In genomic region chrX:159503181-159503580, GRCm38 (mm10) we compare ENCODE assay signal across 24 mouse cellular contexts. TPM values are rescaled to one million over a fixed set of nuclear protein-coding genes. Genes with fewer than 3 reads are reported as not detected.
DNase-seq lines count a peak whose midpoint lies in the region; ATAC-seq and TF ChIP-seq lines count a peak whose summit lies in the region.
"Had no signal": no experiment of that assay in that cellular context is flagged by ENCODE, and none has a peak within 500 bp of the region (broad histone marks: within the 10 kb centered on the region; RNA-seq: fewer than 3 reads in every experiment).

No protein-coding gene starts in this region.

- no peak for TF ChIP-seq POLR2A in MEL (IDR thresholded peaks at IDR 0.05; ENCODE audit: control insufficient read depth in 1 of 2, insufficient read depth in 1 of 2, low read depth in 1 of 2, low read length in 2 of 2, poor library complexity in 1 of 2)

- ATAC-seq in common myeloid progenitor, adult 5-6 weeks (replicated peaks; ENCODE audit: low read depth, poor library complexity, severe bottlenecking), result peak; percentile 56; the same call in 1 of the 2 replicates
- ATAC-seq in granulocyte monocyte progenitor cell, adult 5-6 weeks (replicated peaks; ENCODE audit: poor library complexity, severe bottlenecking), result peak; percentile 66
- peak; percentile 26; the same call in 1 of the 2 replicates for ATAC-seq in megakaryocyte progenitor cell, adult 5-6 weeks (replicated peaks; ENCODE audit: poor library complexity)
- no peak for ATAC-seq in liver, postnatal 0 days
- no peak for ATAC-seq in forebrain, embryonic 14.5 days
- ATAC-seq: activated CD4-positive, CD25-positive, alpha-beta regulatory T cell, adult 4 months; CD4-positive, CD25-positive, alpha-beta regulatory T cell, adult 4 months; Patski had no signal

- H3K27me3 ChIP-seq in MEL (ENCODE audit: control insufficient read depth in 1 of 2, insufficient read depth in 2 of 2, low read length in 2 of 2), result no peaks in the 10 kb centered on the region
- no peaks in the 10 kb centered on the region for H3K27me3 ChIP-seq in liver, postnatal 0 days (ENCODE audit: insufficient read depth, low read length)
- H3K27me3 ChIP-seq in forebrain, embryonic 14.5 days (replicated peaks; ENCODE audit: control insufficient read depth, insufficient read depth, low read length), result no peaks in the 10 kb centered on the region
- H3K27me3 ChIP-seq: CH12.LX had no signal

- peaks cover 8% of the 10 kb centered on the region for H3K79me2 ChIP-seq in MEL (ENCODE audit: control insufficient read depth, insufficient read depth, low read length, poor library complexity)

- no peak for TF ChIP-seq CTCF in MEL (IDR thresholded peaks at IDR 0.05 in 2 of 3, conservative IDR thresholded peaks at IDR 0.05 in 1 of 3; ENCODE audit: control insufficient read depth in 1 of 3, insufficient read depth in 1 of 3, low read depth in 2 of 3, low read length in 3 of 3, poor library complexity in 1 of 3, severe bottlenecking in 1 of 3)
- TF ChIP-seq CTCF in liver, postnatal 0 days (IDR thresholded peaks at IDR 0.05; ENCODE audit: low read depth), result no peak

- peaks cover 0 to 7% of the 10 kb centered on the region in 2 experiments; a peak in 1 of 4 replicates for H3K36me3 ChIP-seq in MEL (ENCODE audit: control insufficient read depth in 1 of 2, insufficient read depth in 2 of 2, low read length in 2 of 2)
- no peaks in the 10 kb centered on the region for H3K36me3 ChIP-seq in liver, postnatal 0 days (replicated peaks; ENCODE audit: insufficient read depth, low read length)
- no peaks in the 10 kb centered on the region for H3K36me3 ChIP-seq in forebrain, embryonic 14.5 days (ENCODE audit: control insufficient read depth, insufficient read depth, low read length)
- H3K36me3 ChIP-seq: G1E had no signal

- peak; percentile 19 for DNase-seq in MEL (ENCODE audit: low read depth, low spot score)
- no peak for DNase-seq in left cerebral cortex, adult 9 months (ENCODE audit: low spot score in 2 of 2)
- DNase-seq in liver, postnatal 0 days, result no peak
- no peak for DNase-seq in adrenal gland, postnatal 4 days (ENCODE audit: low spot score in 2 of 2)
- DNase-seq in forebrain, embryonic 14.5 days (ENCODE audit: low spot score), result no peak
- DNase-seq: adrenal gland, adult 2 months; adrenal gland, adult 8-10 months; adrenal gland, postnatal 10 days; adrenal gland, postnatal 14 days; adrenal gland, postnatal 25 days; adrenal gland, postnatal 36 days; B cell, adult 2 months; cerebellum, adult 11 months; cerebellum, adult 11-12 months; cerebellum, adult 18-20 months; cerebellum, adult 2 months had no signal

- 39% methylated on average over 2 of the region's 2 CpGs for WGBS in liver, postnatal 0 days (ENCODE audit: insufficient replicate concordance)
- WGBS in forebrain, embryonic 14.5 days, result 68% methylated on average over 2 of the region's 2 CpGs

- H3K9me3 ChIP-seq in MEL (replicated peaks; ENCODE audit: insufficient read depth, low read length), result no peaks in the 10 kb centered on the region
- H3K9me3 ChIP-seq in liver, postnatal 0 days (ENCODE audit: low read length), result no peaks in the 10 kb centered on the region
- H3K9me3 ChIP-seq in forebrain, embryonic 14.5 days (replicated peaks; ENCODE audit: control insufficient read depth, low read length), result no peaks in the 10 kb centered on the region
- H3K9me3 ChIP-seq: G1E had no signal

- H3K9ac ChIP-seq in MEL (ENCODE audit: control insufficient read depth, low read depth, low read length, poor library complexity, severe bottlenecking), result no peak overlapping the region
- H3K9ac ChIP-seq in liver, postnatal 0 days (replicated peaks), result no peak overlapping the region
- H3K9ac ChIP-seq in forebrain, embryonic 14.5 days (ENCODE audit: low read length), result no peak overlapping the region

- no peak overlapping the region for H3K4me2 ChIP-seq in liver, postnatal 0 days (ENCODE audit: low read depth, low read length)
- H3K4me2 ChIP-seq in forebrain, embryonic 14.5 days (ENCODE audit: low read length), result no peak overlapping the region

- H3K4me1 ChIP-seq in MEL (ENCODE audit: control insufficient read depth in 1 of 2, insufficient read depth in 2 of 2, low read length in 2 of 2), result peaks cover 0 to 4% of the 10 kb centered on the region in 2 experiments; a peak in 2 of 4 replicates
- H3K4me1 ChIP-seq in liver, postnatal 0 days (ENCODE audit: insufficient read depth), result no peaks in the 10 kb centered on the region
- H3K4me1 ChIP-seq in forebrain, embryonic 14.5 days (ENCODE audit: control insufficient read depth, insufficient read depth, low read length), result no peaks in the 10 kb centered on the region

- no peak overlapping the region for H3K4me3 ChIP-seq in MEL (ENCODE audit: control insufficient read depth in 1 of 2, insufficient read depth in 1 of 2, low read depth in 2 of 2, low read length in 2 of 2)
- no peak overlapping the region for H3K4me3 ChIP-seq in liver, postnatal 0 days (ENCODE audit: low read depth, low read length)
- no peak overlapping the region for H3K4me3 ChIP-seq in forebrain, embryonic 14.5 days (ENCODE audit: low read depth, low read length)

- no peak for TF ChIP-seq EP300 in MEL (IDR thresholded peaks at IDR 0.05; ENCODE audit: low read depth in 1 of 2, low read length in 2 of 2)
- no peak for TF ChIP-seq EP300 in liver, postnatal 0 days (IDR thresholded peaks at IDR 0.05; ENCODE audit: low read depth)

- no peak overlapping the region for H3K27ac ChIP-seq in MEL (ENCODE audit: control insufficient read depth, low read depth, low read length)
- no peak overlapping the region for H3K27ac ChIP-seq in liver, postnatal 0 days (ENCODE audit: low read depth)
- H3K27ac ChIP-seq in forebrain, embryonic 14.5 days (ENCODE audit: low read depth, low read length), result no peak overlapping the region

- no peak for TF ChIP-seq RAD21 in MEL (IDR thresholded peaks at IDR 0.05; ENCODE audit: low read depth, low read length)

TF ChIP-seq in MEL, 35 proteins besides CTCF, POLR2A, EP300 and RAD21:
- TF ChIP-seq GABPA (IDR thresholded peaks at IDR 0.05; ENCODE audit: low read depth, low read length) (no peak), ZNF384 (IDR thresholded peaks at IDR 0.05; ENCODE audit: low read depth, low read length) (no peak), POLR2AphosphoS5 (IDR thresholded peaks at IDR 0.05; ENCODE audit: borderline replicate concordance, low read depth, low read length) (no peak), SMC3 (IDR thresholded peaks at IDR 0.05; ENCODE audit: low read depth, low read length) (no peak), ZMIZ1 (IDR thresholded peaks at IDR 0.05; ENCODE audit: low read depth, low read length) (no peak)

RNA-seq across cellular contexts. Expression of gene Bclaf3, which starts 23.3 kb away (rescaled TPM):
- 12.8 and 13.0 TPM in 2 replicates for total RNA-seq in MEL (2012; rRNA removed)
- 10 to 100 TPM in 1 of 2 experiments, not detected in 1; 23.7 TPM for polyA plus RNA-seq in MEL (2012; ENCODE audit: insufficient read depth in 1 of 2, insufficient read length in 2 of 2, low read depth in 1 of 2, low replicate concordance in 2 of 2, missing spikeins in 1 of 2)
- total RNA-seq in common myeloid progenitor, adult 5-6 weeks (2017), result 67.3 and 81.1 TPM in 2 replicates
- 17.8 and 27.0 TPM in 2 replicates for total RNA-seq in granulocyte monocyte progenitor cell, adult 5-6 weeks (2014; fragmentation: Nextera tagmentation)
- 41.9 and 45.5 TPM in 2 replicates for total RNA-seq in granulocyte monocyte progenitor cell, adult 5-6 weeks (2017)
- 30.9 and 33.1 TPM in 2 replicates for total RNA-seq in megakaryocyte progenitor cell, adult 5-6 weeks (2015)
- 24.5 and 38.6 TPM in 2 replicates for total RNA-seq in megakaryocyte progenitor cell, adult 5-6 weeks (2017)
- 4.1 and 4.6 TPM in 2 replicates for polyA plus RNA-seq in liver, postnatal 0 days (2015; fragmentation: Nextera tagmentation; extraction: Ambion mirVana)
- 10 to 100 TPM; 11.7 to 15.5 TPM for total RNA-seq in adrenal gland, postnatal 4 days (2021)
- 18.9 and 24.3 TPM in 2 replicates for polyA plus RNA-seq in forebrain, embryonic 14.5 days (2014; fragmentation: Nextera tagmentation; extraction: Ambion mirVana)

Comparison
In these comparisons a context has a peak if more than half of its experiments do, and no peak if none do; other contexts are left out.
1. ATAC-seq: peak in common myeloid progenitor, adult 5-6 weeks (single experiment), granulocyte monocyte progenitor cell, adult 5-6 weeks (single experiment) and megakaryocyte progenitor cell, adult 5-6 weeks (single experiment); none in liver, postnatal 0 days (single experiment) and forebrain, embryonic 14.5 days (single experiment).